Mouse (Mus musculus): ENCODE results near the gene Mcpt1. TPM values are rescaled to one million over a fixed set of nuclear protein-coding genes. Genes with fewer than 3 reads are reported as not detected.
"Not testable (repeated sequence)": the region's sequence is repeated elsewhere in the genome, so short reads cannot be mapped to it uniquely, and the experiment has no call there.

Gene Mcpt1
- not detected in 2 replicates for polyA plus RNA-seq (2015; fragmentation: Nextera tagmentation; extraction: Ambion mirVana)

GRCm38 (mm10) chr14:56017671-56018070, at the start of gene Mcpt1:
Gene Mcpt1, plus strand, starts transcription at chr14:56017971.
- not testable (repeated sequence) for H3K4me2 ChIP-seq; H3K4me3 ChIP-seq; ATAC-seq (ENCODE audit: insufficient number of reproducible peaks, insufficient read depth, low FRiP score, low TSS enrichment, low read depth); H3K9ac ChIP-seq; H3K27ac ChIP-seq; H3K9me3 ChIP-seq; H3K36me3 ChIP-seq; H3K27me3 ChIP-seq; H3K4me1 ChIP-seq
- WGBS = 79% methylated on average over 3 of the region's 3 CpGs

- not testable (repeated sequence) for H3K9me3 ChIP-seq; H3K9ac ChIP-seq; H3K4me2 ChIP-seq; H3K4me3 ChIP-seq; H3K4me1 ChIP-seq; H3K27ac ChIP-seq; ATAC-seq (ENCODE audit: insufficient number of reproducible peaks, insufficient read depth, low FRiP score, low TSS enrichment, low read depth); H3K36me3 ChIP-seq; H3K27me3 ChIP-seq
- WGBS = 75% methylated on average over 2 of the region's 3 CpGs
These were observed 30.3 kb upstream of the Mcpt1 start for GRCm38 (mm10) chr14:55987464-55987863.

GRCm38 (mm10) chr14:56013147-56013546, 4.6 kb upstream of the Mcpt1 start:
- H3K4me1 ChIP-seq = no peaks in the 10 kb centered on the region
- no peaks in the 10 kb centered on the region for H3K36me3 ChIP-seq
- ATAC-seq (ENCODE audit: insufficient number of reproducible peaks, insufficient read depth, low FRiP score, low TSS enrichment, low read depth) = no peak
- no peak overlapping the region for H3K9ac ChIP-seq
- no peak overlapping the region for H3K4me3 ChIP-seq
- no peaks in the 10 kb centered on the region for H3K27me3 ChIP-seq
- H3K27ac ChIP-seq = no peak overlapping the region
- 69% methylated on average over 3 of the region's 3 CpGs for WGBS
- 0 out of 2 replicates have a peak, but pooled peaks cover under 1% of the 10 kb centered on the region for H3K9me3 ChIP-seq
- no peak overlapping the region for H3K4me2 ChIP-seq

- no peak overlapping the region for H3K4me2 ChIP-seq
- no peak overlapping the region for H3K4me3 ChIP-seq
- no peak for ATAC-seq (ENCODE audit: insufficient number of reproducible peaks, insufficient read depth, low FRiP score, low TSS enrichment, low read depth)
- H3K27me3 ChIP-seq = no peaks in the 10 kb centered on the region
- H3K4me1 ChIP-seq = no peaks in the 10 kb centered on the region
- H3K36me3 ChIP-seq = no peaks in the 10 kb centered on the region
- no peak overlapping the region for H3K9ac ChIP-seq
- H3K27ac ChIP-seq = no peak overlapping the region
- WGBS = 88% methylated on average over 2 of the region's 2 CpGs
- no peaks in the 10 kb centered on the region for H3K9me3 ChIP-seq
These were observed 3.8 kb upstream of the Mcpt1 start for GRCm38 (mm10) chr14:56013924-56014323.

- 59% methylated on average over 1 of the region's 1 CpGs for WGBS
- no peak for ATAC-seq (ENCODE audit: insufficient number of reproducible peaks, insufficient read depth, low FRiP score, low TSS enrichment, low read depth)
These were observed 1.7 kb downstream of the Mcpt1 start for GRCm38 (mm10) chr14:56019446-56019845.

GRCm38 (mm10) chr14:56021305-56021704, 3.5 kb downstream of the Mcpt1 start:
- WGBS = 84% methylated on average over 4 of the region's 4 CpGs
- ATAC-seq (ENCODE audit: insufficient number of reproducible peaks, insufficient read depth, low FRiP score, low TSS enrichment, low read depth); H3K9me3 ChIP-seq: not testable (repeated sequence)

More at GRCm38 (mm10) chr14:56019446-56019845, 1.7 kb downstream of the Mcpt1 start:
- Histone ChIP-seq H3K4me2 (no peak overlapping the region), H3K4me3 (no peak overlapping the region), H3K4me1 (no peaks in the 10 kb centered on the region), H3K27me3 (no peaks in the 10 kb centered on the region), H3K9ac (no peak overlapping the region), H3K9me3 (no peaks in the 10 kb centered on the region), H3K36me3 (no peaks in the 10 kb centered on the region), H3K27ac (no peak overlapping the region)

GRCm38 (mm10) chr14:56030395-56030794, 12.6 kb downstream of the Mcpt1 start, which contains the start of gene Mcpt9:
Gene Mcpt9, minus strand, starts transcription at chr14:56030495.
- H3K4me3 ChIP-seq; H3K9ac ChIP-seq; H3K27me3 ChIP-seq; H3K9me3 ChIP-seq; ATAC-seq (ENCODE audit: insufficient number of reproducible peaks, insufficient read depth, low FRiP score, low TSS enrichment, low read depth); H3K36me3 ChIP-seq; H3K27ac ChIP-seq; H3K4me2 ChIP-seq; H3K4me1 ChIP-seq: not testable (repeated sequence)
- 81% methylated on average over 3 of the region's 3 CpGs for WGBS

More at GRCm38 (mm10) chr14:56021305-56021704, 3.5 kb downstream of the Mcpt1 start:
- H3K4me2 ChIP-seq, H3K9ac ChIP-seq, H3K36me3 ChIP-seq, H3K4me1 ChIP-seq, H3K27me3 ChIP-seq, H3K27ac ChIP-seq, H3K4me3 ChIP-seq: not testable (repeated sequence)

- Histone ChIP-seq H3K4me2 (no peak overlapping the region), H3K27me3 (no peaks in the 10 kb centered on the region), H3K27ac (no peak overlapping the region), H3K4me1 (no peaks in the 10 kb centered on the region), H3K36me3 (no peaks in the 10 kb centered on the region), H3K4me3 (no peak overlapping the region), H3K9ac (no peak overlapping the region), H3K9me3 (no peaks in the 10 kb centered on the region)
- WGBS = 84% methylated on average over 2 of the region's 2 CpGs
- no peak for ATAC-seq (ENCODE audit: insufficient number of reproducible peaks, insufficient read depth, low FRiP score, low TSS enrichment, low read depth)
These were observed 16.7 kb downstream of the Mcpt1 start for GRCm38 (mm10) chr14:56034433-56034832.

- not testable (repeated sequence) for H3K4me1 ChIP-seq; H3K9me3 ChIP-seq; H3K27me3 ChIP-seq; H3K9ac ChIP-seq; H3K27ac ChIP-seq; H3K4me2 ChIP-seq; H3K36me3 ChIP-seq; H3K4me3 ChIP-seq; ATAC-seq (ENCODE audit: insufficient number of reproducible peaks, insufficient read depth, low FRiP score, low TSS enrichment, low read depth)
- WGBS = 67% methylated on average over 1 of the region's 1 CpGs
These were observed 24.0 kb downstream of the Mcpt1 start, which contains the start of gene Mcpt2 for GRCm38 (mm10) chr14:56041792-56042191. Gene Mcpt2, plus strand, starts transcription at chr14:56042041.

GRCm38 (mm10) chr14:56055408-56055807, 37.6 kb downstream of the Mcpt1 start:
- Histone ChIP-seq H3K27ac (no peak overlapping the region), H3K27me3 (no peaks in the 10 kb centered on the region), H3K9me3 (no peaks in the 10 kb centered on the region; the same call in 1 of the 2 replicates), H3K4me2 (no peak overlapping the region), H3K4me1 (no peaks in the 10 kb centered on the region), H3K36me3 (no peaks in the 10 kb centered on the region), H3K4me3 (no peak overlapping the region), H3K9ac (no peak overlapping the region)
- 91% methylated on average over 3 of the region's 3 CpGs for WGBS
- ATAC-seq (ENCODE audit: insufficient number of reproducible peaks, insufficient read depth, low FRiP score, low TSS enrichment, low read depth) = no peak

GRCm38 (mm10) chr14:56057722-56058121, 40.0 kb downstream of the Mcpt1 start:
- Histone ChIP-seq H3K9me3 (no peaks in the 10 kb centered on the region; the same call in 1 of the 2 replicates), H3K36me3 (no peaks in the 10 kb centered on the region), H3K9ac (no peak overlapping the region), H3K4me1 (no peaks in the 10 kb centered on the region), H3K4me2 (no peak overlapping the region), H3K27me3 (no peaks in the 10 kb centered on the region), H3K27ac (no peak overlapping the region), H3K4me3 (no peak overlapping the region)
- 86% methylated on average over 4 of the region's 4 CpGs for WGBS
- no peak for ATAC-seq (ENCODE audit: insufficient number of reproducible peaks, insufficient read depth, low FRiP score, low TSS enrichment, low read depth)

GRCm38 (mm10) chr14:56062213-56062612, 44.4 kb downstream of the Mcpt1 start, which contains the start of gene Mcpt4:
Gene Mcpt4, minus strand, starts transcription at chr14:56062313.
- not testable (repeated sequence) for H3K9me3 ChIP-seq; H3K27me3 ChIP-seq; H3K4me2 ChIP-seq; H3K9ac ChIP-seq; H3K36me3 ChIP-seq; H3K27ac ChIP-seq; H3K4me1 ChIP-seq; ATAC-seq (ENCODE audit: insufficient number of reproducible peaks, insufficient read depth, low FRiP score, low TSS enrichment, low read depth); H3K4me3 ChIP-seq
- 72% methylated on average over 3 of the region's 3 CpGs for WGBS

Data from embryonic facial prominence, embryonic 13.5 days (tissue).